Mouse (Mus musculus) E14TG2a.4 (cell line): ENCODE measurements around the gene Gm44579.

Source experiments
- CTCF ChIP-seq: conservative IDR thresholded peaks from 2 replicates; pipeline ENCODE4 v1.5.1; 2014; ENCODE audit warnings: low read length
- NANOG ChIP-seq: IDR thresholded peaks from 2 replicates; pipeline ENCODE4 v1.6.1; 2014; ENCODE audit warnings: borderline replicate concordance, low read length, mixed read lengths
- POU5F1 ChIP-seq: IDR thresholded peaks from 2 replicates; pipeline ENCODE4 v1.6.1; 2014; ENCODE audit warnings: low read length, borderline replicate concordance

- TF ChIP-seq CTCF (no peak), NANOG (no peak), POU5F1 (no peak)
Observed at GRCm38 (mm10) chr15:98257776-98258175, 37.0 kb upstream of the Gm44579 start.
